Mouse (Mus musculus) forebrain, embryonic 16.5 days (tissue): Measurements from ENCODE around the gene Gnaq. TPM values are rescaled to one million over a fixed set of nuclear protein-coding genes. Genes with fewer than 3 reads are reported as not detected.

ENCODE experiments used
- ATAC-seq: fragments of 200-750 bp; cut with Nextera tagmentation; 2 replicates; pipeline ENCODE4 v1.8.0; 2017; ENCODE audit warnings: mild to moderate bottlenecking, moderate library complexity
- H3K27ac ChIP-seq: fragments of 300-500 bp; sonication (generic); 2 replicates; pipeline ENCODE4 v1.5.1; 2014; ENCODE audit warnings: low read length, control low read depth
- H3K27me3 ChIP-seq: fragments of 300-500 bp; sonication (generic); replicated peaks from 2 replicates; pipeline ENCODE4 v1.6.1; 2014; ENCODE audit warnings: low read length; ENCODE audit not compliant: control insufficient read depth, insufficient read depth
- H3K36me3 ChIP-seq: fragments of 300-500 bp; sonication (generic); 2 replicates; pipeline ENCODE4 v1.6.1; 2014; ENCODE audit not compliant: control insufficient read depth, insufficient read depth
- H3K4me1 ChIP-seq: fragments of 300-500 bp; sonication (generic); replicated peaks from 2 replicates; pipeline ENCODE4 v1.6.1; 2014; ENCODE audit warnings: low read length; ENCODE audit not compliant: control insufficient read depth, insufficient read depth
- H3K4me2 ChIP-seq: fragments of 300-500 bp; sonication (generic); 2 replicates; pipeline ENCODE4 v1.6.1; 2014; ENCODE audit warnings: mild to moderate bottlenecking, low read length, control low read depth
- H3K4me3 ChIP-seq: fragments of 300-500 bp; sonication (generic); replicated peaks from 2 replicates; pipeline ENCODE4 v1.5.1; 2014; ENCODE audit warnings: mild to moderate bottlenecking, low read length, control low read depth
- H3K9ac ChIP-seq: fragments of 300-500 bp; sonication (generic); replicated peaks from 2 replicates; pipeline ENCODE4 v1.6.1; 2014; ENCODE audit warnings: low read depth, low read length, control low read depth
- H3K9me3 ChIP-seq: fragments of 300-500 bp; sonication (generic); 2 replicates; pipeline ENCODE4 v1.6.1; 2016; ENCODE audit warnings: low read length; ENCODE audit not compliant: control insufficient read depth
- WGBS: fragments of 180-500 bp; shearing (Covaris S2); extraction: QIAGEN DNeasy Blood & Tissue Kit; methylation state at CpG from one replicate; pipeline ENCODE4 v1.1.7; 2014; 5-methylcytosine and 5-hydroxymethylcytosine counted together
- polyA plus RNA-seq: library from polyadenylated mRNA; unstranded; fragments of >200 nt; fragmentation: Nextera tagmentation; extraction: Ambion mirVana; gene quantifications from 2 replicates; pipeline ENCODE4 v1.2.1, GENCODE M21; 2015

Gene Gnaq
- polyA plus RNA-seq, 1 experiment from 2014 or later: 122 TPM

GRCm38 (mm10) chr19:16177139-16177727, 44.6 kb downstream of the Gnaq start:
- Histone ChIP-seq H3K27ac (no peak overlapping the region), H3K4me2 (no peak overlapping the region), H3K4me3 (no peak overlapping the region), H3K9me3 (no peaks in the 10 kb centered on the region), H3K36me3 (no peaks in the 10 kb centered on the region), H3K9ac (no peak overlapping the region), H3K4me1 (peaks cover 17% of the 10 kb centered on the region; the same call in 1 of the 2 replicates), H3K27me3 (no peaks in the 10 kb centered on the region)
- no peak for ATAC-seq
- 94% methylated on average over 8 of the region's 8 CpGs for WGBS

GRCm38 (mm10) chr19:16181258-16181657, 48.6 kb downstream of the Gnaq start:
- no peaks in the 10 kb centered on the region for H3K27me3 ChIP-seq
- no peak overlapping the region for H3K4me2 ChIP-seq
- no peak overlapping the region for H3K9ac ChIP-seq
- no peak overlapping the region for H3K27ac ChIP-seq
- H3K36me3 ChIP-seq: no peaks in the 10 kb centered on the region
- H3K4me3 ChIP-seq: no peak overlapping the region
- ATAC-seq: peak; percentile 21; the same call in 1 of the 2 replicates
- H3K4me1 ChIP-seq: peaks cover 14% of the 10 kb centered on the region; the same call in 1 of the 2 replicates
- no peaks in the 10 kb centered on the region for H3K9me3 ChIP-seq
- 80% methylated on average over 3 of the region's 3 CpGs for WGBS

- Histone ChIP-seq H3K9ac (no peak overlapping the region), H3K4me1 (peaks cover 14% of the 10 kb centered on the region; the same call in 1 of the 2 replicates), H3K27me3 (no peaks in the 10 kb centered on the region), H3K36me3 (no peaks in the 10 kb centered on the region), H3K27ac (no peak overlapping the region), H3K4me3 (no peak overlapping the region), H3K9me3 (no peaks in the 10 kb centered on the region), H3K4me2 (no peak overlapping the region)
- no peak for ATAC-seq
- WGBS: 87% methylated on average over 7 of the region's 7 CpGs
Measured at GRCm38 (mm10) chr19:16181852-16182475, 49.3 kb downstream of the Gnaq start.

- 69% methylated on average over 10 of the region's 10 CpGs for WGBS
- Histone ChIP-seq H3K36me3 (no peaks in the 10 kb centered on the region), H3K9me3 (no peaks in the 10 kb centered on the region), H3K27ac (no peak overlapping the region), H3K4me3 (no peak overlapping the region), H3K27me3 (no peaks in the 10 kb centered on the region), H3K4me1 (peaks cover 16% of the 10 kb centered on the region; the same call in 1 of the 2 replicates), H3K4me2 (no peak overlapping the region), H3K9ac (no peak overlapping the region)
- no peak for ATAC-seq
Measured at GRCm38 (mm10) chr19:16183592-16184365, 51.1 kb downstream of the Gnaq start.

GRCm38 (mm10) chr19:16186984-16187383, 54.4 kb downstream of the Gnaq start:
- no peak for ATAC-seq
- Histone ChIP-seq H3K4me3 (no peak overlapping the region), H3K4me2 (no peak overlapping the region), H3K27me3 (no peaks in the 10 kb centered on the region), H3K27ac (no peak overlapping the region), H3K9ac (no peak overlapping the region), H3K36me3 (no peaks in the 10 kb centered on the region), H3K9me3 (no peaks in the 10 kb centered on the region), H3K4me1 (peaks cover 8% of the 10 kb centered on the region; the same call in 1 of the 2 replicates)
- 96% methylated on average over 3 of the region's 3 CpGs for WGBS

- no peak for ATAC-seq
- H3K4me2 ChIP-seq: no peak overlapping the region
Measured at GRCm38 (mm10) chr19:16187952-16188351, 55.3 kb downstream of the Gnaq start.

GRCm38 (mm10) chr19:16189066-16189765, 56.6 kb downstream of the Gnaq start:
- Histone ChIP-seq H3K9ac (no peak overlapping the region), H3K4me1 (0 out of 2 replicates have a peak, but pooled peaks cover 6% of the 10 kb centered on the region), H3K4me2 (no peak overlapping the region), H3K4me3 (no peak overlapping the region), H3K27me3 (no peaks in the 10 kb centered on the region), H3K27ac (no peak overlapping the region), H3K36me3 (no peaks in the 10 kb centered on the region), H3K9me3 (no peaks in the 10 kb centered on the region)
- ATAC-seq: no peak
- whole genome bisulfite sequencing: 87% methylated on average over 9 of the region's 9 CpGs

More at GRCm38 (mm10) chr19:16187952-16188351, 55.3 kb downstream of the Gnaq start:
- Histone ChIP-seq H3K9me3 (no peaks in the 10 kb centered on the region), H3K27ac (no peak overlapping the region), H3K9ac (no peak overlapping the region), H3K27me3 (no peaks in the 10 kb centered on the region), H3K4me1 (peaks cover 8% of the 10 kb centered on the region; the same call in 1 of the 2 replicates), H3K36me3 (no peaks in the 10 kb centered on the region), H3K4me3 (no peak overlapping the region)
- WGBS: 80% methylated on average over 2 of the region's 2 CpGs

- WGBS: 85% methylated on average over 3 of the region's 3 CpGs
- H3K9me3 ChIP-seq: no peaks in the 10 kb centered on the region
- no peak for ATAC-seq
- H3K27ac ChIP-seq: no peak overlapping the region
- H3K27me3 ChIP-seq: no peaks in the 10 kb centered on the region
- H3K4me3 ChIP-seq: no peak overlapping the region
- no peaks in the 10 kb centered on the region for H3K36me3 ChIP-seq
- H3K4me2 ChIP-seq: no peak overlapping the region
- peaks cover 11% of the 10 kb centered on the region for H3K4me1 ChIP-seq
- no peak overlapping the region for H3K9ac ChIP-seq
Measured at GRCm38 (mm10) chr19:16198162-16198561, 65.5 kb downstream of the Gnaq start.

GRCm38 (mm10) chr19:16201356-16201755, 68.7 kb downstream of the Gnaq start:
- 92% methylated on average over 2 of the region's 2 CpGs for WGBS
- Histone ChIP-seq H3K9me3 (no peaks in the 10 kb centered on the region), H3K36me3 (no peaks in the 10 kb centered on the region), H3K9ac (no peak overlapping the region), H3K27me3 (no peaks in the 10 kb centered on the region), H3K4me1 (peaks cover 11% of the 10 kb centered on the region), H3K27ac (no peak overlapping the region), H3K4me2 (no peak overlapping the region), H3K4me3 (no peak overlapping the region)
- no peak for ATAC-seq
